Comparison of ENCODE assay signal across 16 mouse cellular contexts in genomic region chr1:193093596-193093995, GRCm38 (mm10). TPM values are rescaled to one million over a fixed set of nuclear protein-coding genes. Genes with fewer than 3 reads are reported as not detected.
DNase-seq lines count a peak whose midpoint lies in the region.
"Had no signal": no experiment of that assay in that cellular context is flagged by ENCODE, and none has a peak within 500 bp of the region (broad histone marks: within the 10 kb centered on the region; RNA-seq: fewer than 3 reads in every experiment).

No protein-coding gene starts in this region.

- peak; percentile 44 to 84 for DNase-seq in adrenal gland, adult (ENCODE audit: inconsistent age in 2 of 2, low spot score in 1 of 2)
- DNase-seq in adrenal gland, postnatal 25 days: no peak
- peak; percentile 61 for DNase-seq in adrenal gland, adult 8-10 months
- no peak for DNase-seq in adrenal gland, adult 18-20 months (ENCODE audit: low spot score in 2 of 2)
- DNase-seq in adrenal gland, postnatal 10 days: peak; percentile 46
- DNase-seq in adrenal gland, postnatal 36 days: peak; percentile 63 to 69
- no peak for DNase-seq in urinary bladder, postnatal 36 days (ENCODE audit: low spot score in 2 of 2)
- DNase-seq in spleen, postnatal 14 days (ENCODE audit: low spot score in 2 of 2): no peak
- DNase-seq: B cell, adult 2 months; cerebellum, adult 11-12 months; cerebellum, adult 2 months; cerebellum, adult 9-10 months; cerebellum, postnatal 10 days; cerebellum, postnatal 25 days; forebrain, postnatal 0 days had no signal

RNA-seq across cellular contexts. Expression of gene Diexf, which starts 36.5 kb away (rescaled TPM):
- 23.3 and 23.4 TPM in 2 replicates for total RNA-seq in adrenal gland, postnatal 25 days (2021)
- 10 to 100 TPM; 16.7 to 24.1 (median 20.8) TPM for total RNA-seq in adrenal gland, adult 8-10 months (2022)
- 10 to 100 TPM; 14.6 to 18.6 TPM for total RNA-seq in adrenal gland, adult 18-20 months (2021)
- total RNA-seq in adrenal gland, postnatal 10 days (2021): 10 to 100 TPM; 14.8 to 16.6 TPM
- 10 to 100 TPM; 13.7 to 15.9 TPM for total RNA-seq in adrenal gland, postnatal 36 days (2021)

RNA-seq across cellular contexts. Expression of gene Syt14, which starts 58.0 kb away (rescaled TPM):
- 8.8 and 12.8 TPM in 2 replicates for total RNA-seq in adrenal gland, postnatal 25 days (2021)
- total RNA-seq in adrenal gland, adult 8-10 months (2022): 10 to 100 TPM; 12.0 to 15.9 (median 14.8) TPM
- 1 to 10 TPM; 5.8 to 6.9 TPM for total RNA-seq in adrenal gland, adult 18-20 months (2021)
- total RNA-seq in adrenal gland, postnatal 10 days (2021): 1 to 10 TPM; 4.6 to 5.7 TPM
- total RNA-seq in adrenal gland, postnatal 36 days (2021): 10 to 100 TPM in 1 of 2 experiments, 1 to 10 TPM in 1; 7.0 to 13.5 TPM
- total RNA-seq: CH12.LX had no signal

RNA-seq across cellular contexts. Expression of gene Irf6, which starts 59.3 kb away (rescaled TPM):
- 0.18 and 0.38 TPM in 2 replicates for total RNA-seq in adrenal gland, postnatal 25 days (2021)
- total RNA-seq in adrenal gland, adult 8-10 months (2022): under 1 TPM; 0.15 to 0.49 (median 0.26) TPM
- total RNA-seq in adrenal gland, adult 18-20 months (2021): 1 to 10 TPM in 1 of 2 experiments, under 1 TPM in 1; 0.33 to 1.2 TPM
- 1 to 10 TPM; 3.2 to 5.1 TPM for total RNA-seq in adrenal gland, postnatal 10 days (2021)
- total RNA-seq in adrenal gland, postnatal 36 days (2021): under 1 TPM; 0.36 to 0.46 TPM

Comparison
In these comparisons a context has a peak if more than half of its experiments do, and no peak if none do; other contexts are left out.
1. DNase-seq: peak in adrenal gland, adult (2 of 2), adrenal gland, adult 8-10 months (single experiment), adrenal gland, postnatal 10 days (single experiment) and adrenal gland, postnatal 36 days (2 of 2); none in adrenal gland, postnatal 25 days (single experiment), adrenal gland, adult 18-20 months (0 of 2), urinary bladder, postnatal 36 days (0 of 2) and spleen, postnatal 14 days (0 of 2).